Comparison of ENCODE assay signal across 12 mouse cellular contexts in genomic region chr1:57213428-57213874, GRCm38 (mm10).
DNase-seq lines count a peak whose midpoint lies in the region; ATAC-seq lines count a peak whose summit lies in the region.
"Had no signal": no experiment of that assay in that cellular context is flagged by ENCODE, and none has a peak within 500 bp of the region (broad histone marks: within the 10 kb centered on the region; RNA-seq: fewer than 3 reads in every experiment).

No protein-coding gene starts in this region.

- H3K9ac ChIP-seq in heart, embryonic 16.5 days (ENCODE audit: low read length): no peak overlapping the region
- no peak overlapping the region for H3K9ac ChIP-seq in midbrain, embryonic 11.5 days (ENCODE audit: low read length)
- H3K9ac ChIP-seq in hindbrain, embryonic 14.5 days: peak overlapping the region; percentile 7; the same call in 1 of the 2 replicates
- no peak overlapping the region for H3K9ac ChIP-seq in stomach, embryonic 14.5 days (replicated peaks; ENCODE audit: low read depth, low read length)
- H3K9ac ChIP-seq: limb, embryonic 12.5 days had no signal

- DNase-seq in heart, postnatal 14 days: no peak
- peak; percentile 73 for DNase-seq in midbrain, embryonic 11.5 days (ENCODE audit: low spot score, missing footprints)
- no peak for DNase-seq in midbrain, embryonic 10.5 days (ENCODE audit: low spot score)
- peak; percentile 68 for DNase-seq in hindbrain, embryonic 14.5 days (ENCODE audit: low spot score)
- DNase-seq in testis, postnatal 10 days (ENCODE audit: low spot score): no peak
- no peak for DNase-seq in thymus, postnatal 14 days
- DNase-seq: adrenal gland, adult 2 months; cerebellum, adult 18-20 months; spleen, adult 18-20 months had no signal

- no peaks in the 10 kb centered on the region for H3K36me3 ChIP-seq in heart, embryonic 16.5 days (ENCODE audit: control insufficient read depth, insufficient read depth)
- no peaks in the 10 kb centered on the region for H3K36me3 ChIP-seq in midbrain, embryonic 11.5 days (ENCODE audit: control insufficient read depth, insufficient read depth, low read length)
- no peaks in the 10 kb centered on the region for H3K36me3 ChIP-seq in midbrain, embryonic 10.5 days
- no peaks in the 10 kb centered on the region for H3K36me3 ChIP-seq in hindbrain, embryonic 14.5 days (replicated peaks; ENCODE audit: control insufficient read depth, insufficient read depth)
- H3K36me3 ChIP-seq in stomach, embryonic 14.5 days (ENCODE audit: control insufficient read depth, insufficient read depth, low read length): no peaks in the 10 kb centered on the region
- H3K36me3 ChIP-seq: limb, embryonic 12.5 days had no signal

- ATAC-seq in heart, embryonic 16.5 days (replicated peaks; ENCODE audit: extremely low read depth, insufficient read depth, low FRiP score): no peak
- ATAC-seq in midbrain, embryonic 11.5 days (ENCODE audit: low FRiP score): no peak
- peak; percentile 61; the same call in 1 of the 2 replicates for ATAC-seq in hindbrain, embryonic 14.5 days (ENCODE audit: low FRiP score)
- peak; percentile 46; the same call in 1 of the 2 replicates for ATAC-seq in stomach, embryonic 14.5 days (ENCODE audit: insufficient number of reproducible peaks, insufficient read depth, low FRiP score, low read depth)

- H3K27ac ChIP-seq in heart, embryonic 16.5 days (ENCODE audit: low read length): no peak overlapping the region
- no peak overlapping the region for H3K27ac ChIP-seq in midbrain, embryonic 11.5 days (ENCODE audit: low read depth, low read length)
- no peak overlapping the region for H3K27ac ChIP-seq in midbrain, embryonic 10.5 days (replicated peaks)
- peak overlapping the region; percentile 47; the same call in 1 of the 2 replicates for H3K27ac ChIP-seq in hindbrain, embryonic 14.5 days
- H3K27ac ChIP-seq in stomach, embryonic 14.5 days (ENCODE audit: low read length): 0 out of 2 replicates have a peak overlapping the region, but pooled peaks have one; percentile 15
- H3K27ac ChIP-seq: limb, embryonic 12.5 days had no signal

- no peaks in the 10 kb centered on the region for H3K9me3 ChIP-seq in heart, embryonic 16.5 days (replicated peaks; ENCODE audit: control insufficient read depth, low read length)
- no peaks in the 10 kb centered on the region for H3K9me3 ChIP-seq in midbrain, embryonic 11.5 days (ENCODE audit: control insufficient read depth, low read length)
- no peaks in the 10 kb centered on the region for H3K9me3 ChIP-seq in midbrain, embryonic 10.5 days (replicated peaks)
- H3K9me3 ChIP-seq in hindbrain, embryonic 14.5 days (ENCODE audit: control insufficient read depth, low read length): no peaks in the 10 kb centered on the region
- H3K9me3 ChIP-seq in stomach, embryonic 14.5 days (ENCODE audit: control insufficient read depth, low read depth, low read length): no peaks in the 10 kb centered on the region
- H3K9me3 ChIP-seq: limb, embryonic 12.5 days had no signal

- H3K4me2 ChIP-seq in heart, embryonic 16.5 days (ENCODE audit: low read depth, low read length): peak overlapping the region; percentile 41
- no peak overlapping the region for H3K4me2 ChIP-seq in midbrain, embryonic 11.5 days
- H3K4me2 ChIP-seq in hindbrain, embryonic 14.5 days (replicated peaks): peak overlapping the region; percentile 36
- peak overlapping the region; percentile 22 for H3K4me2 ChIP-seq in stomach, embryonic 14.5 days (replicated peaks; ENCODE audit: low read depth, low read length)
- H3K4me2 ChIP-seq: limb, embryonic 12.5 days had no signal

- peaks cover 4% of the 10 kb centered on the region; the same call in 1 of the 2 replicates for H3K27me3 ChIP-seq in heart, embryonic 16.5 days (ENCODE audit: control insufficient read depth, insufficient read depth, low read length)
- H3K27me3 ChIP-seq in midbrain, embryonic 11.5 days (ENCODE audit: control insufficient read depth, insufficient read depth, low read length): no peaks in the 10 kb centered on the region
- H3K27me3 ChIP-seq in midbrain, embryonic 10.5 days (ENCODE audit: low read depth, poor library complexity, severe bottlenecking): peaks cover 9% of the 10 kb centered on the region
- no peaks in the 10 kb centered on the region for H3K27me3 ChIP-seq in hindbrain, embryonic 14.5 days (ENCODE audit: control insufficient read depth, insufficient read depth, low read length)
- H3K27me3 ChIP-seq in stomach, embryonic 14.5 days (ENCODE audit: control insufficient read depth, insufficient read depth, low read length): no peaks in the 10 kb centered on the region

- H3K4me1 ChIP-seq in heart, embryonic 16.5 days (ENCODE audit: control insufficient read depth, insufficient read depth, low read length): no peaks in the 10 kb centered on the region; the same call in 1 of the 2 replicates
- no peaks in the 10 kb centered on the region; the same call in 1 of the 2 replicates for H3K4me1 ChIP-seq in midbrain, embryonic 11.5 days (ENCODE audit: control insufficient read depth, insufficient read depth, low read length)
- H3K4me1 ChIP-seq in midbrain, embryonic 10.5 days: peaks cover 5% of the 10 kb centered on the region
- peaks cover 12% of the 10 kb centered on the region for H3K4me1 ChIP-seq in hindbrain, embryonic 14.5 days (replicated peaks; ENCODE audit: control insufficient read depth, insufficient read depth, low read length)
- H3K4me1 ChIP-seq in stomach, embryonic 14.5 days (ENCODE audit: control insufficient read depth, insufficient read depth, low read length): no peaks in the 10 kb centered on the region

- peak overlapping the region; percentile 2; the same call in 1 of the 2 replicates for H3K4me3 ChIP-seq in heart, embryonic 16.5 days (ENCODE audit: low read length)
- no peak overlapping the region for H3K4me3 ChIP-seq in midbrain, embryonic 11.5 days (ENCODE audit: low read depth, low read length)
- no peak overlapping the region for H3K4me3 ChIP-seq in midbrain, embryonic 10.5 days
- no peak overlapping the region for H3K4me3 ChIP-seq in hindbrain, embryonic 14.5 days (replicated peaks; ENCODE audit: low read length)
- no peak overlapping the region for H3K4me3 ChIP-seq in stomach, embryonic 14.5 days (ENCODE audit: low read depth, low read length)
- H3K4me3 ChIP-seq: limb, embryonic 12.5 days had no signal

- WGBS in heart, embryonic 16.5 days: 28% methylated on average over 16 of the region's 16 CpGs
- 80% methylated on average over 16 of the region's 16 CpGs for WGBS in midbrain, embryonic 11.5 days
- WGBS in midbrain, embryonic 10.5 days: 82% methylated on average over 16 of the region's 16 CpGs
- 13% methylated on average over 16 of the region's 16 CpGs for WGBS in hindbrain, embryonic 14.5 days
- whole genome bisulfite sequencing in stomach, embryonic 14.5 days: 28% methylated on average over 16 of the region's 16 CpGs

- intact Hi-C loops in heart, postnatal 14 days (cut with DNase I): no loop called here

Comparison
In these comparisons a context has a peak if more than half of its experiments do, and no peak if none do; other contexts are left out.
1. DNase-seq: peak in midbrain, embryonic 11.5 days (single experiment) and hindbrain, embryonic 14.5 days (single experiment); none in heart, postnatal 14 days (0 of 2), midbrain, embryonic 10.5 days (single experiment), testis, postnatal 10 days (single experiment) and thymus, postnatal 14 days (single experiment).
2. ATAC-seq: peak in hindbrain, embryonic 14.5 days (single experiment) and stomach, embryonic 14.5 days (single experiment); none in heart, embryonic 16.5 days (single experiment) and midbrain, embryonic 11.5 days (single experiment).
3. H3K27ac ChIP-seq: peak in hindbrain, embryonic 14.5 days (single experiment) and stomach, embryonic 14.5 days (single experiment); none in heart, embryonic 16.5 days (single experiment), midbrain, embryonic 11.5 days (single experiment) and midbrain, embryonic 10.5 days (single experiment).